Mouse (Mus musculus): ENCODE measurements at regions not wholly inside any gene's neighbourhood (a gene's known extent, or its start where the extent isn't known, plus 50 kb on each side); places are given as distances from the start of the nearest gene placed in this dataset.

DNA sequence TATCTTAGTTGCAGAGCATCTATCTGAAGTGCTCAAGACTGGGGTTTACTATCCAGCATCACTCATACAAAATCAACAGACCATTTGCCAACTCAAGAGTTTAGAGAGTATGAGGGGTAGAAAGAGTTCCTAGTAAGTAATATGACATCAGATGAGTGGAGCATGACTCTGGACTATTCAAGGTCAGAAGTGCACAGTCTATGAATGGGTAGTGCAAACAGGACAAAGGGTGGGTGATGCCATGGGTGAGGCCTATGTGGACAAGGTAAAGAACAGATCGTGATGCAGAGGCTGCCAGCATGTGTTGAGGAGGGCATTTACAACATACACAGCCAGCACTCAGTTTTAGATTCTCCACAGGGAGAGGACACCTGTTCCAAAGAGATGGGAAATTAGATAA, 170.4 kb upstream of the Il15 start:
- no peaks in the 10 kb centered on the region for H3K9me3 ChIP-seq (ENCODE audit: control insufficient read depth, low read length)
- H3K27ac ChIP-seq = no peak overlapping the region
- ATAC-seq (ENCODE audit: insufficient read depth) = no peak
- H3K4me1 ChIP-seq (replicated peaks; ENCODE audit: control insufficient read depth in 2 of 2, insufficient read depth in 2 of 2, low read length in 1 of 2) = no peaks in the 10 kb centered on the region
- WGBS (ENCODE audit: insufficient replicate concordance) = 53% methylated on average over 1 of the region's 1 CpGs
- no peaks in the 10 kb centered on the region for H3K27me3 ChIP-seq (ENCODE audit: control insufficient read depth, insufficient read depth, low read length)
- H3K9ac ChIP-seq (replicated peaks) = no peak overlapping the region
- TF ChIP-seq CTCF (IDR thresholded peaks at IDR 0.05; ENCODE audit: low read depth) = no peak
- no peak for TF ChIP-seq EP300 (IDR thresholded peaks at IDR 0.05; ENCODE audit: low read depth)
- DNase-seq (ENCODE audit: low read depth in 3 of 3, low spot score in 3 of 3) = no peak
- no peak overlapping the region for H3K4me3 ChIP-seq (ENCODE audit: insufficient read depth in 1 of 2, low read depth in 2 of 2, low read length in 2 of 2)
- H3K36me3 ChIP-seq (replicated peaks; ENCODE audit: control insufficient read depth, insufficient read depth, low read depth) = no peaks in the 10 kb centered on the region
- no peak overlapping the region for H3K4me2 ChIP-seq (ENCODE audit: low read depth)

DNA sequence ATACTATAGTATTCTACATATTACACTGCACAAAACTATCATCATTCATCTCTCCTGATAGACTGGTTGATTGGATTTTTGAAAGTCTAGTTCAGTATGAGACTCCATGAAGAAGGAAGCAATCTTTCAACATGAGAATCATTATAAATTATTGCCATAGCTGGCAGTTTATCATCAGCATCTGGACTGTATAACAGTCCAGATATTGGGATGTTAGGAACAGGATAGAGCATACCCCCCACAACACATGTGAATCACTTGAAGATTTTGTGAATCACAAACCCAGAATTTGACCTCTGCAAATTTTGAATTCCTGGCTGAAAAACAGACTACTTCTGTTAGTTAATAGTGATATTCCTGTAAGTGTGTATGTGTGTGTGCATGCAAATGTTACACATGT, 135.1 kb upstream of the Il15 start:
- no peak overlapping the region for H3K4me2 ChIP-seq (ENCODE audit: low read depth)
- no peak overlapping the region for H3K9ac ChIP-seq (replicated peaks)
- H3K4me3 ChIP-seq (ENCODE audit: insufficient read depth in 1 of 2, low read depth in 2 of 2, low read length in 2 of 2) = no peak overlapping the region
- no peaks in the 10 kb centered on the region; a peak in 1 of 4 replicates for H3K4me1 ChIP-seq (replicated peaks; ENCODE audit: control insufficient read depth in 2 of 2, insufficient read depth in 2 of 2, low read length in 1 of 2)
- no peaks in the 10 kb centered on the region for H3K36me3 ChIP-seq (replicated peaks; ENCODE audit: control insufficient read depth, insufficient read depth, low read depth)
- no peak overlapping the region for H3K27ac ChIP-seq
- TF ChIP-seq EP300 (IDR thresholded peaks at IDR 0.05; ENCODE audit: low read depth) = no peak
- TF ChIP-seq CTCF (IDR thresholded peaks at IDR 0.05; ENCODE audit: low read depth) = no peak
- DNase-seq (ENCODE audit: low read depth in 3 of 3, low spot score in 3 of 3) = no peak
- no peak for ATAC-seq (ENCODE audit: insufficient read depth)
- no peaks in the 10 kb centered on the region for H3K27me3 ChIP-seq (ENCODE audit: control insufficient read depth, insufficient read depth, low read length)
- H3K9me3 ChIP-seq (ENCODE audit: control insufficient read depth, low read length) = no peaks in the 10 kb centered on the region

DNA sequence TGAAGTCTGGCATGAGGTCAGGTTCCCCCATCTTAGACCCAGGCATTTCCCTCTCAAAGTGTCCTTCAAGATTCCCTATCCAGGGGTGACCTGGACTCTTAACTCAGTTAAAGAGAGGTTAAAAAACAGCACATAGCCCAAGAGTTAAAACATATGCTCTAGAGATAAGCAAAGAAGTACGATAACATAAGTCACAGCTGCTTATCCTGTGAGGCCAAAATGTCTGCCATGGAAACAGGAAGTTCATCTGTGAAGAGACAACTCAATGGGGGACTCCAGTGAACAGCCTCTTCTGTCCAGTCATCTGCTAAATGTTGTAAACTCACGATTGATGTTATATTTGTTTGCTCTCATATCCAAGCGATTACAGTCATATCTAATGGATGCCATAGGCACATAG, 126.1 kb upstream of the Il15 start:
- WGBS (ENCODE audit: insufficient replicate concordance) = 35% methylated on average over 3 of the region's 3 CpGs
- ATAC-seq (ENCODE audit: insufficient read depth) = no peak
- Histone ChIP-seq H3K9ac (replicated peaks) (no peak overlapping the region), H3K4me3 (ENCODE audit: insufficient read depth in 1 of 2, low read depth in 2 of 2, low read length in 2 of 2) (no peak overlapping the region), H3K9me3 (ENCODE audit: control insufficient read depth, low read length) (no peaks in the 10 kb centered on the region), H3K4me1 (replicated peaks; ENCODE audit: control insufficient read depth in 2 of 2, insufficient read depth in 2 of 2, low read length in 1 of 2) (no peaks in the 10 kb centered on the region), H3K4me2 (ENCODE audit: low read depth) (no peak overlapping the region), H3K27me3 (ENCODE audit: control insufficient read depth, insufficient read depth, low read length) (no peaks in the 10 kb centered on the region), H3K36me3 (replicated peaks; ENCODE audit: control insufficient read depth, insufficient read depth, low read depth) (no peaks in the 10 kb centered on the region), H3K27ac (no peak overlapping the region)
- no peak for DNase-seq (ENCODE audit: low read depth in 3 of 3, low spot score in 3 of 3)
- TF ChIP-seq CTCF (IDR thresholded peaks at IDR 0.05; ENCODE audit: low read depth) = no peak
- 0 out of 2 replicates have a peak, but pooled peaks have one; percentile 13 for TF ChIP-seq EP300 (IDR thresholded peaks at IDR 0.05; ENCODE audit: low read depth)

DNA sequence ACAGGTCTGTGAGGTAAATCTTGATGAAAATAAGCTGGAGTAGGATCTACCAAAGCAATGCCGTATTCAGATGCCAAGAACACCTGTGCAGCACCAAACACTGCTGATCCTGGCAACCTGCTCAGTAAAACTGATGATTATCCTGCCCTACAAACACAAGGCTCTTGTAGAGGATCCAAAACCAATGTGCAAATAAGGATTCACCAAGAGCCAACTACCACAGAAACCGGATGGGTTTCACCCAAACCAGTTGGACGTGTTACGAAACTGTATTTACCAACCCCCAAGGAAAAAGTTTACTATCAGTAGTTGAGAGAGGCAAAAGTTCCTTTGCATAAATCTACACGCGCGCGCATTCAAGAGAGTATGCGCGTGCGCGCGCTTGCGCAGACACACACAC, 120.8 kb upstream of the Il15 start:
- Histone ChIP-seq H3K9me3 (ENCODE audit: control insufficient read depth, low read length) (no peaks in the 10 kb centered on the region), H3K4me2 (ENCODE audit: low read depth) (no peak overlapping the region), H3K27ac (no peak overlapping the region), H3K4me3 (ENCODE audit: insufficient read depth in 1 of 2, low read depth in 2 of 2, low read length in 2 of 2) (no peak overlapping the region), H3K27me3 (ENCODE audit: control insufficient read depth, insufficient read depth, low read length) (no peaks in the 10 kb centered on the region), H3K4me1 (replicated peaks; ENCODE audit: control insufficient read depth in 2 of 2, insufficient read depth in 2 of 2, low read length in 1 of 2) (no peaks in the 10 kb centered on the region), H3K9ac (replicated peaks) (no peak overlapping the region), H3K36me3 (replicated peaks; ENCODE audit: control insufficient read depth, insufficient read depth, low read depth) (no peaks in the 10 kb centered on the region)
- TF ChIP-seq CTCF (IDR thresholded peaks at IDR 0.05; ENCODE audit: low read depth) (no peak), EP300 (IDR thresholded peaks at IDR 0.05; ENCODE audit: low read depth) (no peak)
- 85% methylated on average over 14 of the region's 14 CpGs for WGBS (ENCODE audit: insufficient replicate concordance)
- DNase-seq (ENCODE audit: low read depth in 3 of 3, low spot score in 3 of 3) (no peak), ATAC-seq (ENCODE audit: insufficient read depth) (no peak)

DNA sequence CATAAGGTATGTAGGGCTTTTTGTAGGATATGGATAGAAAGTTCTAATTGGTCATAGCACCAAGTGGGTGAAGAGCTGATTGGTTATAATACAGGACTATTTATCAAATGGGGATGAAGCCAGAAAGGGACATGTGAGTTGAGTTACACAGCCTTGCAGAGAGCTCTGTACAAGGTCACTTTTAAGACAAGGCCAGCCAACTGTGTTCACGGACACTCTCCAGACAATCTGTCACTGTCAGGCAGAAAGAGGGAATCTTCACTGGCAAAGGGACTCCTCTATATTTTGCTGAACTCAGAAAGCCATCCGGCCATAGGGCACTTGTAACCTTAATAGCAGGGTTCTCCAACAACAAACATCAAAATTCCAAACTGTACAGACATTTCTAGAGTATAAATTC, 95.5 kb upstream of the Il15 start:
- TF ChIP-seq EP300 (IDR thresholded peaks at IDR 0.05; ENCODE audit: low read depth) = no peak
- TF ChIP-seq CTCF (IDR thresholded peaks at IDR 0.05; ENCODE audit: low read depth) = no peak
- no peak overlapping the region for H3K9ac ChIP-seq (replicated peaks)
- no peak overlapping the region for H3K4me2 ChIP-seq (ENCODE audit: low read depth)
- no peak overlapping the region for H3K4me3 ChIP-seq (ENCODE audit: insufficient read depth in 1 of 2, low read depth in 2 of 2, low read length in 2 of 2)
- ATAC-seq (ENCODE audit: insufficient read depth) (no peak), DNase-seq (ENCODE audit: low read depth in 3 of 3, low spot score in 3 of 3) (no peak)
- H3K27ac ChIP-seq = no peak overlapping the region
- WGBS (ENCODE audit: insufficient replicate concordance) = 59% methylated on average over 2 of the region's 2 CpGs
- H3K4me1 ChIP-seq (replicated peaks; ENCODE audit: control insufficient read depth in 2 of 2, insufficient read depth in 2 of 2, low read length in 1 of 2) = no peaks in the 10 kb centered on the region
- no peaks in the 10 kb centered on the region for H3K9me3 ChIP-seq (ENCODE audit: control insufficient read depth, low read length)
- H3K27me3 ChIP-seq (ENCODE audit: control insufficient read depth, insufficient read depth, low read length) = no peaks in the 10 kb centered on the region
- H3K36me3 ChIP-seq (replicated peaks; ENCODE audit: control insufficient read depth, insufficient read depth, low read depth) = no peaks in the 10 kb centered on the region
